Comparison of ENCODE assay signal across 8 mouse cellular contexts in the genomic region with DNA sequence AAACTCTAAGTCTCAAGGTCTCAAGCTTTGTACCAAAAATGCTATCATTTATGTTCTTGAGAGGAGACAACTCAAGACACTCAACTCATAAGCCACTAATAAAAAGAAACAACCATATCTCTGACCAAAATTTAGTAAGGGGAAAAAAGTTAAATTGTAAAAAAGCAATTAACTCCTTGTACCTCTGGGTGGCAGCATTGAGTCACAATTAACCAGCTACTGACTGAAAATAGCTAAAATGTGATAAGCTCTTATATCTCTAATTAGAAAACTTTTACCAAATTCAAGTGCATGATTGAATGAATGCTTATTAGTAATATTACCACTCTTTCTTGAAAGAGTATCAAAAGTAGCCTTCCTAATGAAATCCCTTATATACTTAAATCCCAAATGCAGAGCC. TPM values are rescaled to one million over a fixed set of nuclear protein-coding genes. Genes with fewer than 3 reads are reported as not detected.
A peak's percentile ranks its signal among the peaks of the same experiment; 100 is the strongest.
DNase-seq lines count a peak whose midpoint lies in the region; ATAC-seq and TF ChIP-seq lines count a peak whose summit lies in the region.

No protein-coding gene starts in this region.

- no peak for DNase-seq in heart, adult 2 months
- peak; percentile 74 for DNase-seq in midbrain, embryonic 14.5 days
- DNase-seq in midbrain, embryonic 10.5 days (ENCODE audit: low spot score) = no peak
- peak; percentile 71 for DNase-seq in brain, embryonic 14.5 days (ENCODE audit: low read depth)
- peak; percentile 41 for DNase-seq in retina, postnatal 1 day
- DNase-seq in right cerebral cortex, postnatal 36 days (ENCODE audit: low spot score in 2 of 2) = no peak
- DNase-seq in urinary bladder, postnatal 36 days (ENCODE audit: low spot score in 2 of 2) = no peak

- ATAC-seq in heart, embryonic 11.5 days (replicated peaks; ENCODE audit: insufficient number of reproducible peaks, low FRiP score, low TSS enrichment) = no peak
- ATAC-seq in midbrain, embryonic 14.5 days (ENCODE audit: low FRiP score, low TSS enrichment) = no peak

- H3K27ac ChIP-seq in heart, adult 2 months = no peak overlapping the region
- H3K27ac ChIP-seq in heart, embryonic 11.5 days (ENCODE audit: low read depth, low read length) = no peak overlapping the region
- H3K27ac ChIP-seq in midbrain, embryonic 14.5 days (replicated peaks; ENCODE audit: low read depth, low read length) = no peak overlapping the region
- H3K27ac ChIP-seq in midbrain, embryonic 10.5 days (replicated peaks) = no peak overlapping the region

- TF ChIP-seq POLR2A in heart, adult 2 months (IDR thresholded peaks at IDR 0.05; ENCODE audit: insufficient read depth, low read depth, low read length) = no peak
- TF ChIP-seq POLR2A in brain, embryonic 14.5 days (IDR thresholded peaks at IDR 0.05; ENCODE audit: borderline replicate concordance, extremely low read depth, insufficient read depth, insufficient read length, poor library complexity, severe bottlenecking) = no peak

- no peaks in the 10 kb centered on the region for H3K9me3 ChIP-seq in heart, embryonic 11.5 days (replicated peaks; ENCODE audit: control insufficient read depth, low read length)
- no peaks in the 10 kb centered on the region for H3K9me3 ChIP-seq in midbrain, embryonic 14.5 days (ENCODE audit: control insufficient read depth, low read length)
- H3K9me3 ChIP-seq in midbrain, embryonic 10.5 days (replicated peaks) = no peaks in the 10 kb centered on the region

- no peak overlapping the region for H3K4me3 ChIP-seq in heart, adult 2 months
- H3K4me3 ChIP-seq in heart, embryonic 11.5 days (ENCODE audit: low read depth, low read length) = no peak overlapping the region
- no peak overlapping the region for H3K4me3 ChIP-seq in midbrain, embryonic 14.5 days (replicated peaks; ENCODE audit: low read depth, low read length)
- no peak overlapping the region for H3K4me3 ChIP-seq in midbrain, embryonic 10.5 days

- intact Hi-C loops in heart, adult 2 months (cut with DNase I) = loop anchor here (2.0 to 5.0 kb wide), 2 partner anchors 76 to 299 kb away; no protein-coding TSS in a partner anchor

- no peaks in the 10 kb centered on the region for H3K36me3 ChIP-seq in heart, adult 2 months (ENCODE audit: control insufficient read depth, insufficient read depth, low read length)
- H3K36me3 ChIP-seq in heart, embryonic 11.5 days (ENCODE audit: control insufficient read depth, insufficient read depth, low read length) = peaks cover 5% of the 10 kb centered on the region; the same call in 1 of the 2 replicates
- H3K36me3 ChIP-seq in midbrain, embryonic 14.5 days (ENCODE audit: control insufficient read depth, insufficient read depth, low read length) = peaks cover 31% of the 10 kb centered on the region
- H3K36me3 ChIP-seq in midbrain, embryonic 10.5 days = peaks cover 85% of the 10 kb centered on the region

- no peak overlapping the region for H3K4me2 ChIP-seq in heart, embryonic 11.5 days
- H3K4me2 ChIP-seq in midbrain, embryonic 14.5 days (ENCODE audit: low read length) = no peak overlapping the region

- no peaks in the 10 kb centered on the region for H3K79me2 ChIP-seq in heart, adult 2 months (replicated peaks; ENCODE audit: control insufficient read depth, insufficient read depth, low read length)

- TF ChIP-seq EP300 in heart, adult 2 months (IDR thresholded peaks at IDR 0.05; ENCODE audit: insufficient read depth, low read depth, low read length) = no peak

- H3K4me1 ChIP-seq in heart, adult 2 months (ENCODE audit: control insufficient read depth, insufficient read depth, low read length) = no peaks in the 10 kb centered on the region
- H3K4me1 ChIP-seq in heart, embryonic 11.5 days (ENCODE audit: control insufficient read depth, insufficient read depth, low read length) = peaks cover 6% of the 10 kb centered on the region
- H3K4me1 ChIP-seq in midbrain, embryonic 14.5 days (ENCODE audit: control insufficient read depth, insufficient read depth, low read length) = no peaks in the 10 kb centered on the region
- H3K4me1 ChIP-seq in midbrain, embryonic 10.5 days = peaks cover 6% of the 10 kb centered on the region

- no peak overlapping the region for H3K9ac ChIP-seq in heart, adult 2 months (ENCODE audit: low read depth, low read length)
- H3K9ac ChIP-seq in heart, embryonic 11.5 days (ENCODE audit: low read depth, low read length) = no peak overlapping the region
- H3K9ac ChIP-seq in midbrain, embryonic 14.5 days (replicated peaks; ENCODE audit: low read length) = no peak overlapping the region

- no peaks in the 10 kb centered on the region for H3K27me3 ChIP-seq in heart, adult 2 months (ENCODE audit: control insufficient read depth, insufficient read depth, low read length)
- H3K27me3 ChIP-seq in heart, embryonic 11.5 days (ENCODE audit: control insufficient read depth, insufficient read depth, low read length) = no peaks in the 10 kb centered on the region
- no peaks in the 10 kb centered on the region for H3K27me3 ChIP-seq in midbrain, embryonic 14.5 days (ENCODE audit: control insufficient read depth, insufficient read depth, low read length)
- no peaks in the 10 kb centered on the region for H3K27me3 ChIP-seq in midbrain, embryonic 10.5 days (ENCODE audit: low read depth, poor library complexity, severe bottlenecking)

- peak; percentile 86 for TF ChIP-seq CTCF in heart, adult 2 months (IDR thresholded peaks at IDR 0.05)
- no peak for TF ChIP-seq CTCF in brain, embryonic 14.5 days (IDR thresholded peaks at IDR 0.05; ENCODE audit: borderline replicate concordance, extremely low read depth, insufficient read depth, insufficient read length)

RNA-seq across cellular contexts. Expression of a gene that starts 6.4 kb away (rescaled TPM):
- 1 to 10 TPM; 2.3 TPM for total RNA-seq in heart, adult 2 months (2021)
- polyA plus RNA-seq in heart, adult 2 months (2012; rRNA removed) = 1.1 and 2.8 TPM in 2 replicates
- polyA plus RNA-seq in heart, embryonic 11.5 days (2014; fragmentation: Nextera tagmentation; extraction: Ambion mirVana) = 25.5 and 27.8 TPM in 2 replicates
- 22.5 and 25.4 TPM in 2 replicates for polyA plus RNA-seq in midbrain, embryonic 14.5 days (2014; fragmentation: Nextera tagmentation; extraction: Ambion mirVana)
- polyA plus RNA-seq in midbrain, embryonic 10.5 days (2016; fragmentation: Nextera tagmentation; extraction: Ambion mirVana) = 57.6 and 59.1 TPM in 2 replicates
- polyA plus RNA-seq in brain, embryonic 14.5 days (2012; rRNA removed) = 22.4 and 26.5 TPM in 2 replicates

RNA-seq across cellular contexts. Expression of a gene that starts 56.5 kb away (rescaled TPM):
- 10 to 100 TPM in 1 of 2 experiments, 1 to 10 TPM in 1; 8.1 to 10.6 TPM for total RNA-seq in heart, adult 2 months (2021)
- 5.3 and 8.2 TPM in 2 replicates for polyA plus RNA-seq in heart, adult 2 months (2012; rRNA removed)
- polyA plus RNA-seq in heart, embryonic 11.5 days (2014; fragmentation: Nextera tagmentation; extraction: Ambion mirVana) = 14.2 and 14.4 TPM in 2 replicates
- polyA plus RNA-seq in midbrain, embryonic 14.5 days (2014; fragmentation: Nextera tagmentation; extraction: Ambion mirVana) = 24.6 and 29.9 TPM in 2 replicates
- polyA plus RNA-seq in midbrain, embryonic 10.5 days (2016; fragmentation: Nextera tagmentation; extraction: Ambion mirVana) = 30.9 and 33.2 TPM in 2 replicates
- 17.1 and 19.8 TPM in 2 replicates for polyA plus RNA-seq in brain, embryonic 14.5 days (2012; rRNA removed)

Comparison
In these comparisons a context has a peak if more than half of its experiments do, and no peak if none do; other contexts are left out.
1. DNase-seq: peak in midbrain, embryonic 14.5 days (single experiment), brain, embryonic 14.5 days (single experiment) and retina, postnatal 1 day (single experiment); none in heart, adult 2 months (0 of 2), midbrain, embryonic 10.5 days (single experiment), right cerebral cortex, postnatal 36 days (0 of 2) and urinary bladder, postnatal 36 days (0 of 2).